Mouse (Mus musculus): ENCODE measurements at regions not wholly inside any gene's neighbourhood (a gene's known extent, or its start where the extent isn't known, plus 50 kb on each side); places are given as distances from the start of the nearest gene placed in this dataset.

DNA sequence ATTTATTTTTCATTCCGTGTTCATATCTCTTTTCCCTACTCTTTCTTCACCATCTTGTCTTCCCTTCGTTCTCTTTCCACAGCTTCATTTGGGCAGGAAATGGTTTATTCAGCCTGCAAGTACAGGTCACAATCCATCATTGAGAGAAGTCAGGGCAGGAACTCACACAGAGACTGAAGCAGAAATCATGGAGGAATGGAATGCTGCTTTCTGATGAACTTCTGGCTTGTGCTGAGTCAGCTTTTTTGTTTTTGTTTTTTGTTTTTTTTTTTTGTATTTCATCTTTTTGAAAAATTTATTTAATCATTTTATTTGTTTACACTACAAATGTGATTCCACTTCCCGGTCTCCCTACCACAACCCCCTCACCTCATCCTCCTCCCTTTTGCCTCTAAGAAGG, 51.2 kb upstream of the Suclg2 start:
- H3K9me3 ChIP-seq (ENCODE audit: control insufficient read depth, low read length) = no peaks in the 10 kb centered on the region
- H3K4me1 ChIP-seq (replicated peaks; ENCODE audit: control insufficient read depth, insufficient read depth, low read length) = no peaks in the 10 kb centered on the region
- H3K36me3 ChIP-seq (ENCODE audit: control insufficient read depth, insufficient read depth, low read length) = no peaks in the 10 kb centered on the region
- H3K4me2 ChIP-seq (replicated peaks; ENCODE audit: low read depth, low read length) = no peak overlapping the region
- no peak overlapping the region for H3K4me3 ChIP-seq (ENCODE audit: low read depth, low read length)
- H3K27ac ChIP-seq (ENCODE audit: low read depth, low read length) = no peak overlapping the region
- no peak for ATAC-seq (ENCODE audit: low FRiP score)
- DNase-seq (ENCODE audit: low spot score) = no peak
- H3K27me3 ChIP-seq (ENCODE audit: control insufficient read depth, insufficient read depth, low read length) = no peaks in the 10 kb centered on the region
- H3K9ac ChIP-seq (ENCODE audit: low read depth, low read length) = no peak overlapping the region
- 87% methylated on average over 3 of the region's 3 CpGs for WGBS

DNA sequence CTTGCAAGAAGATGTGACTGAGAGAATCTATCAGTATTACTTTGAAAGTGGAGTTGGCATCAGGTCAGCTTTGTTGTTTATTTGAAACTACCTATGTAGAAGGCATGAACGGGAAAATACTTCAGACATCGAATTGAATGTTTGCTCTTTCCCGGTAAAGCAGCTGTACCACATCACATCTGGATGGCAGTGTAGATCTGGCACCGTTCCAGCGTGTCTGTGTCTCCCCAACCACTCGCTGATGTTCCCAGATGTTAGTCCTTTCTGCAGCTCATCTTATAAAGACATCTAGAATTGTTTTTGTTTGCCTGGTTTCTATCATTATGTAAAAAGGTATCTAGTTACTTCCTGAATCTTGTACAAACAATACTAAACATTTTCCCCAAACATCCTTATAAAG, 83.1 kb upstream of the Suclg2 start:
- ATAC-seq (ENCODE audit: low FRiP score) = no peak
- 89% methylated on average over 6 of the region's 6 CpGs for WGBS

DNA sequence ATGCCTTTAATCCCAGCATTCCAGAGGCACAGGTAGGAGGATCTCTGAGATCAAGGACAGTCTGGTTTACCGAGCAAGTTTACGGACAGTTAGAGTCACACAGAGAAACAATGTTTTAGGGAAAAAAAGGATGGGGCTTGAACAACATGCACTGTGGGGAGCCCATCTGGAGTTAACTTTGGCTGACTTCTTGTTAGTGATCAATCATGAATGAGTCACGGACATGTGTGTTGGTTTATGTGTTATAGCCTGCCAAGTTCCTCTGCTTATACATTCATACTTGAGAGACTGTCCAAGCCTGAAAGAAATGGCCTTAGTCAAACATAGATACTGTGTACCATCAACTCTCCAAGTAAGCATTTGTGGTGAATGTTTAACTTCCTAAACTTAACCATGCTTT, 122.9 kb upstream of the Suclg2 start:
- Histone ChIP-seq H3K4me2 (replicated peaks; ENCODE audit: low read depth, low read length) (no peak overlapping the region), H3K9me3 (ENCODE audit: control insufficient read depth, low read length) (no peaks in the 10 kb centered on the region), H3K27me3 (ENCODE audit: control insufficient read depth, insufficient read depth, low read length) (no peaks in the 10 kb centered on the region), H3K27ac (ENCODE audit: low read depth, low read length) (no peak overlapping the region), H3K9ac (ENCODE audit: low read depth, low read length) (no peak overlapping the region), H3K36me3 (ENCODE audit: control insufficient read depth, insufficient read depth, low read length) (no peaks in the 10 kb centered on the region), H3K4me1 (replicated peaks; ENCODE audit: control insufficient read depth, insufficient read depth, low read length) (no peaks in the 10 kb centered on the region), H3K4me3 (ENCODE audit: low read depth, low read length) (no peak overlapping the region)
- ATAC-seq (ENCODE audit: low FRiP score) (no peak), DNase-seq (ENCODE audit: low spot score) (no peak)
- WGBS = 75% methylated on average over 3 of the region's 3 CpGs

More for the DNA sequence above, 83.1 kb upstream of the Suclg2 start:
- DNase-seq (ENCODE audit: low spot score) = no peak
- no peaks in the 10 kb centered on the region for H3K36me3 ChIP-seq (ENCODE audit: control insufficient read depth, insufficient read depth, low read length)
- no peaks in the 10 kb centered on the region for H3K4me1 ChIP-seq (replicated peaks; ENCODE audit: control insufficient read depth, insufficient read depth, low read length)
- H3K9me3 ChIP-seq (ENCODE audit: control insufficient read depth, low read length) = no peaks in the 10 kb centered on the region
- no peak overlapping the region for H3K9ac ChIP-seq (ENCODE audit: low read depth, low read length)
- no peak overlapping the region for H3K4me2 ChIP-seq (replicated peaks; ENCODE audit: low read depth, low read length)
- no peak overlapping the region for H3K4me3 ChIP-seq (ENCODE audit: low read depth, low read length)
- H3K27me3 ChIP-seq (ENCODE audit: control insufficient read depth, insufficient read depth, low read length) = no peaks in the 10 kb centered on the region
- no peak overlapping the region for H3K27ac ChIP-seq (ENCODE audit: low read depth, low read length)

DNA sequence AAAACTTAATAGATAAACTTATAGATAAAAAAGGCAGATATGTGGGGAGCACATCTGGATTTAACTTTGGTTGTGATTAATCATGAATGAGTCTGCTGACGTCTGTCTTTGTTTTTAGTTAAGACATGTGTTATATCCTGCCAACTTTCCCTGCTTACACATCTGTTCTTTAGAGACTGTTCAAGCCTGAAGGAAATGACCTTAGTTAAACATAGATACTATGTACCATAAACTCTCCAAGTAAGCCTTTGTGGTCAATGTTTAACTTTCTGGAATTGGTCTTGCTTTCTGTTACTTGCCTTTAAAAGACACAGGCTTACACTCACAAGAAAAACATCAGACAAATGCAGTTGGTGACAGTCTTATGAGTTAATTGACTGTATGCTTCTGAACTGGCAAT, 127.9 kb upstream of the Suclg2 start:
- DNase-seq (ENCODE audit: low spot score) (no peak), ATAC-seq (ENCODE audit: low FRiP score) (no peak)
- 69% methylated on average over 1 of the region's 1 CpGs for WGBS
- Histone ChIP-seq H3K9ac (ENCODE audit: low read depth, low read length) (no peak overlapping the region), H3K27me3 (ENCODE audit: control insufficient read depth, insufficient read depth, low read length) (no peaks in the 10 kb centered on the region), H3K27ac (ENCODE audit: low read depth, low read length) (no peak overlapping the region), H3K9me3 (ENCODE audit: control insufficient read depth, low read length) (no peaks in the 10 kb centered on the region), H3K36me3 (ENCODE audit: control insufficient read depth, insufficient read depth, low read length) (no peaks in the 10 kb centered on the region), H3K4me2 (replicated peaks; ENCODE audit: low read depth, low read length) (no peak overlapping the region), H3K4me1 (replicated peaks; ENCODE audit: control insufficient read depth, insufficient read depth, low read length) (no peaks in the 10 kb centered on the region), H3K4me3 (ENCODE audit: low read depth, low read length) (no peak overlapping the region)

DNA sequence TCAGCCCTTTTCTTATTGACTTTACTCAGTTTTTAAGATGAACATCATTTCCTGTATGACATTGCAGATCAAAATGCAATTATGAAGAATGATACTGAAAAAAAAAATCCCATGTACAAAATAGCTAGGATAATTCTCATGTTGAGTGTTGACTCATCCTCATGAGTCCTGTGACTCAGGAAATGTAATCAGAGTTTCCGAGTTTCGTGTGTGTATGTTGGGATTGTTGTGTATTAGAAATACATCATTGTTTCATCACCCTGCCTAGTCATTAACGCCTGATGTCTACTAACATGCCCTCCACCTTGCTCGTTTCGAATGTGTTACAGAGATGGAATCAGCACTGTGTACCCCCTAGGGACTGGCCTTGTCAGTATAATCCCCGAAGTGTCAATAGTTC, 156.9 kb upstream of the Suclg2 start:
- no peak overlapping the region for H3K27ac ChIP-seq (ENCODE audit: low read depth, low read length)
- WGBS = 73% methylated on average over 6 of the region's 6 CpGs
- no peak overlapping the region for H3K4me3 ChIP-seq (ENCODE audit: low read depth, low read length)
- H3K4me2 ChIP-seq (replicated peaks; ENCODE audit: low read depth, low read length) = no peak overlapping the region
- ATAC-seq (ENCODE audit: low FRiP score) (no peak), DNase-seq (ENCODE audit: low spot score) (no peak)
- no peaks in the 10 kb centered on the region for H3K9me3 ChIP-seq (ENCODE audit: control insufficient read depth, low read length)
- H3K4me1 ChIP-seq (replicated peaks; ENCODE audit: control insufficient read depth, insufficient read depth, low read length) = no peaks in the 10 kb centered on the region
- no peak overlapping the region for H3K9ac ChIP-seq (ENCODE audit: low read depth, low read length)
- H3K36me3 ChIP-seq (ENCODE audit: control insufficient read depth, insufficient read depth, low read length) = no peaks in the 10 kb centered on the region
- H3K27me3 ChIP-seq (ENCODE audit: control insufficient read depth, insufficient read depth, low read length) = no peaks in the 10 kb centered on the region

DNA sequence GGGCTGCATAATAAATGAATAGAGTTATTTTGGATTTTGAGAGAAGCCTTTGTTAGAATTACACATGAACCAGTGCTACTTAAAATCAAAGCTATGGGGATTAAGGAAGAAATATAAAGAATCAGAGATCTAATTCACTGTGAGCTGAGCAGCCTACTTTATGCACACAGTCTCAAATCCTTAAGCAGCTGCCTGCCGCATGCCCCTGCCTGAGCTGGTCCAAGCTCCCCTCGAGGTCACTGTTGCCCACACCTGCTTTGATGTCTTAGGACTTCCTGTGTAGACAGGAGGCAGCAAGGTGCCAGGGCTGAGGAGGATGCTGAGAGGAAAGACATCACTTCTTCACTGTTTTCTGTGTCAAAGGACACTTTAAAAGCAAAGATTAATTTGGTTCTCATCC, 157.7 kb upstream of the Suclg2 start:
- Histone ChIP-seq H3K9me3 (ENCODE audit: control insufficient read depth, low read length) (no peaks in the 10 kb centered on the region), H3K27ac (ENCODE audit: low read depth, low read length) (no peak overlapping the region), H3K36me3 (ENCODE audit: control insufficient read depth, insufficient read depth, low read length) (no peaks in the 10 kb centered on the region), H3K4me3 (ENCODE audit: low read depth, low read length) (no peak overlapping the region), H3K9ac (ENCODE audit: low read depth, low read length) (no peak overlapping the region), H3K4me1 (replicated peaks; ENCODE audit: control insufficient read depth, insufficient read depth, low read length) (no peaks in the 10 kb centered on the region), H3K27me3 (ENCODE audit: control insufficient read depth, insufficient read depth, low read length) (no peaks in the 10 kb centered on the region), H3K4me2 (replicated peaks; ENCODE audit: low read depth, low read length) (no peak overlapping the region)
- 70% methylated on average over 2 of the region's 2 CpGs for WGBS
- no peak for ATAC-seq (ENCODE audit: low FRiP score)
- DNase-seq (ENCODE audit: low spot score) = no peak

DNA sequence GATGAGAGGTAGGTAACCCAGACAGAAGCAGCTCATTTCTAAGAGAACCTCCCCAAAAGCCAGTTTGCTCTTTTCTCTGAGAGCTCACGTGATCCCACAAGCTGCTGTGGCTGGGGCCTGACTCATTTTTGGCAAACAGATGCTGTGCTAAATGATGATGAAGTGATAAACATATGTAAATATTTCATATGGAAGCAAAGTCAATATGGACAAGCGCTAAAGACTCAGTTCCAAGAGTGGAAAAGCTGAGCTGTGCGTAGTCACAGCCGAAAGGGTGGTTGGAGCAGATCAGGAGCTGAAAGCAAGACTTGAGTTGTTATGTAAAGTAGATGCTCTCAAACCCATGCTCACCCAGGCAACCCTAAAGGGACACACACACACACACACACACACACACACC, 168.0 kb upstream of the Suclg2 start:
- no peak overlapping the region for H3K27ac ChIP-seq (ENCODE audit: low read depth, low read length)
- no peaks in the 10 kb centered on the region for H3K4me1 ChIP-seq (replicated peaks; ENCODE audit: control insufficient read depth, insufficient read depth, low read length)
- WGBS = 93% methylated on average over 4 of the region's 4 CpGs
- ATAC-seq (ENCODE audit: low FRiP score) = no peak
- no peak for DNase-seq (ENCODE audit: low spot score)
- no peak overlapping the region for H3K4me3 ChIP-seq (ENCODE audit: low read depth, low read length)
- H3K36me3 ChIP-seq (ENCODE audit: control insufficient read depth, insufficient read depth, low read length) = no peaks in the 10 kb centered on the region
- no peaks in the 10 kb centered on the region for H3K27me3 ChIP-seq (ENCODE audit: control insufficient read depth, insufficient read depth, low read length)
- H3K9ac ChIP-seq (ENCODE audit: low read depth, low read length) = no peak overlapping the region
- no peaks in the 10 kb centered on the region for H3K9me3 ChIP-seq (ENCODE audit: control insufficient read depth, low read length)
- H3K4me2 ChIP-seq (replicated peaks; ENCODE audit: low read depth, low read length) = no peak overlapping the region

DNA sequence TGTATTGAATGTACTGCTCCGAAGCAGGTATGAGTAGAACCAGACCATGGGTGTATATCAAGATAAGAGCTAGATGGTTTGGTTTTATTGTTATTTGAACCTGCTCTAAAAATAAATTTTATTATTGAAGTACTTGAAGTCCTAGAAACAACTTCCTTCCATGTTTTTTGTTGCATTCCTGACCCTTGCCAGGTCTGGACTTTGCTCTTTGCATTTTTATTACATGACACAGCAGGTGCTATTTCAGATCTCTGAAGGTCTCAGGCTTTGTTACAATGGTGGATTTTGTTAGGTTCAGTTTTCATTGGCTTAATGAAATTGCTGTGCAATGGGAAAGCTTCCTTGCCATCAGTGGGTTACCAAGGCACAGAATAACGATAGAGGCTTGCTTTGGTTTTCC, 184.0 kb upstream of the Suclg2 start:
- DNase-seq (ENCODE audit: low spot score) = no peak
- H3K27me3 ChIP-seq (ENCODE audit: control insufficient read depth, insufficient read depth, low read length) = no peaks in the 10 kb centered on the region
- no peaks in the 10 kb centered on the region for H3K4me1 ChIP-seq (replicated peaks; ENCODE audit: control insufficient read depth, insufficient read depth, low read length)
- H3K9ac ChIP-seq (ENCODE audit: low read depth, low read length) = no peak overlapping the region
- 91% methylated on average over 2 of the region's 2 CpGs for WGBS
- no peak overlapping the region for H3K4me2 ChIP-seq (replicated peaks; ENCODE audit: low read depth, low read length)
- H3K27ac ChIP-seq (ENCODE audit: low read depth, low read length) = no peak overlapping the region
- no peak overlapping the region for H3K4me3 ChIP-seq (ENCODE audit: low read depth, low read length)
- ATAC-seq (ENCODE audit: low FRiP score) = no peak
- no peaks in the 10 kb centered on the region for H3K9me3 ChIP-seq (ENCODE audit: control insufficient read depth, low read length)
- no peaks in the 10 kb centered on the region for H3K36me3 ChIP-seq (ENCODE audit: control insufficient read depth, insufficient read depth, low read length)

DNA sequence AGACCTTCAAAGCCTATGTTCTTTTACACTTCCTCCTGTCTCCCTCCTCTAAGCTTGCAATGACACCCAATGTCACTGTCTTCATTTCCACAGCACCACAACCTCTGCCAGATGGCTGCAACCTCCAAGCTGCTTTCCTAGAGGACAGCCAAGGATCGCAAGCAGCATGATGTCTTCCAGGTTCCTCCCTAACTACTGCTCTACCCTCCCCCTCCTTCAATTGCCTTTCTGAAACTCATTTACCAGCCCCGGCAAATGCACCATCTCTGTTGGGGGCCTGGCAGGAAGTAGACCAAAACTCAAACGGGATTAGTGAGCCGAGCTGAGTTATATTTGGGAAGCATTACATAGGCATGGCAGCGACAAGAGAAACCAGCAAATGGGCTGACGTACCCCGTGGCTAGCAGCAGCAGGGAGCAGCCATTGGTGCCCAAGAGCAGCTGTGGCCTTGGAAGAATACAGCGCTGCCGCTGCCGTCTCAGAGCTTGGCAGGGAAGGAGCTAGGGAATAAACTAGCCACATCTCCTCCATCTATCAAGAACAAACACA, 185.6 kb upstream of the Suclg2 start:
- H3K27me3 ChIP-seq (ENCODE audit: control insufficient read depth, insufficient read depth, low read length) = no peaks in the 10 kb centered on the region
- H3K4me1 ChIP-seq (replicated peaks; ENCODE audit: control insufficient read depth, insufficient read depth, low read length) = no peaks in the 10 kb centered on the region
- no peak for ATAC-seq (ENCODE audit: low FRiP score)
- H3K36me3 ChIP-seq (ENCODE audit: control insufficient read depth, insufficient read depth, low read length) = no peaks in the 10 kb centered on the region
- no peak overlapping the region for H3K27ac ChIP-seq (ENCODE audit: low read depth, low read length)
- no peak overlapping the region for H3K9ac ChIP-seq (ENCODE audit: low read depth, low read length)
- no peak overlapping the region for H3K4me3 ChIP-seq (ENCODE audit: low read depth, low read length)
- no peak for DNase-seq (ENCODE audit: low spot score)
- no peak overlapping the region for H3K4me2 ChIP-seq (replicated peaks; ENCODE audit: low read depth, low read length)
- no peaks in the 10 kb centered on the region for H3K9me3 ChIP-seq (ENCODE audit: control insufficient read depth, low read length)
- WGBS = 46% methylated on average over 10 of the region's 10 CpGs

Data from hindbrain, embryonic 11.5 days (tissue).